Mouse (Mus musculus): ENCODE data around the gene Nme9.

DNA sequence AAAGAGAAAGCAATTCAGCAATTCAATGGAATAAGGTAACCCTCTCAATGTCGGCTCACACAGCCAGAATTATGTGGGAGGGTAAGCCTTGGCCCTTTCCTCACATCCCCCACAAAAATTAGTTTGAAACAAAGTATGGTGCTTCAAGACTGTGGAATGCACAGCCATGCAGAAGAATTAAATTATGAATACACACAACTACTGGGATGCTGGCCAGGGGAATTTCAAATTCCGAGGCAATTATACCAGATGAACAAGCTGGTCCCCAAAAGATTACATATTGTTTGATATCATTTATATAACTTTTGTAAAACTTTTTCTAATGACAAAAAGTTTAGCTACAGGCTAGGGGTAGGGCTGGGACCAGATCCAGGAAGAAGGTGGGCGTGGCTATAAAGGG is 4.0 kb upstream of the Nme9 start:
- no peak for TF ChIP-seq CTCF (IDR thresholded peaks at IDR 0.05; ENCODE audit: low read depth, low read length)
- no peak for TF ChIP-seq POLR2A (IDR thresholded peaks at IDR 0.05; ENCODE audit: extremely low read depth, insufficient read depth, low read length)
